Mouse (Mus musculus): ENCODE results near the gene Sipa1l1.
"Not testable (repeated sequence)": the region's sequence is repeated elsewhere in the genome, so short reads cannot be mapped to it uniquely, and the experiment has no call there.

Gene Sipa1l1

DNA sequence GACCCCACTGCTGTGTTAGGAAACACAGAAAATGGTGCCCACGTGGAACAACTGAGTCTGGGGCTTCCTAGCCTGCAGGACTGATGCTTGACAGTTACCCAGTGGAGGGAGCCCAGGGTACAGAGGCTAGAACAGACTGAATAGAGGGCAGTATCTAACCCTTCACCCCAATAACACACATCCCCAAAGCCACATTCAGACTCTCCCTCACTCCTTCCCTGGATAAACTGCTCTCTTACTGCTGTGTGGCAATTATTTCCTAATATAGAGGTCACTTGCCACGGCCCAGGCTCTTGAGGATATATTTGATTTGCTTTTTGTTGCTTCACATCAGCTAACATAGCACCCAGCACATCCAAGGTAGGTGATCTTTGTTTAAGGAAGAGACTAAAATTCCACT is 307.5 kb downstream of the Sipa1l1 start:
- DNase-seq (ENCODE audit: low read depth): no peak

DNA sequence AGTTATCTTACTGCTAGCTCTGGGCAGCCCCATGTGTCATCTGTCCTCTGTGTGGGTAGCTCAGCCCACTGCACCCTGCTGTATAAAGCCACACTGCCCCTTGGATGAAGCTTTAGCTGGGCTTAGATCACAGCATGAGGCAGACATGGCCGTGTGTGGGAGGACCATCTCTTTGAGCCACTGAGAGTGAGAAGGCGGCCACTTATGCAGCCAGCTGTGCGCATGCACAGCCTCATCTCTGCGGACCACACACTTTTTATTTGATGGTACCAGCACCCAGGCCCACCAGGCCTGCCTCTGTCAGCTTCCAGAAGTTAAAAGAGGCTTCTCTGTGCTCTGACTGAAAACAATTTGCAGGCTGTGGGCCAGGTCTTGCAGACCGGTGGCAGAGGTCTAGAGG is 308.7 kb downstream of the Sipa1l1 start:
- no peak for DNase-seq (ENCODE audit: low read depth)

DNA sequence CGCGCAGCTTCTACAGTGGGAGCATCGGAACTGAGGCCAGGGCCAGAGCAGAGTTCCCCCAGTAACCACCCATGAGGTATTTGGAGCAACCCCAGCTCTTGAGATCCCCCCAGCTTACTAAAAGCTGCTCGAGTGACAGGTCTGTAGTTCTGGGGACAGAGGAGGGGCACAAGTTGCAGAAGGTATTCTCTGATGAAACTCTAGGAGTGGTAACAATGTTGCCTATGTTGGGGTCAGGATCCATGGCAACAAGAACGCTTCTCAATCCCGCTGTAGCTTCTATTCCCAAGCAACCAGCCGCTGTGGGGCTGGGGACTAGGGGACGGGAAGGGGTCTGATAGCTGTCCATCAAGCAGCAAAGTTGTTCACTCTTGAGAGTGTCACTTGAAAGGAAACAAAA is 309.1 kb downstream of the Sipa1l1 start:
- DNase-seq (ENCODE audit: low read depth): no peak

DNA sequence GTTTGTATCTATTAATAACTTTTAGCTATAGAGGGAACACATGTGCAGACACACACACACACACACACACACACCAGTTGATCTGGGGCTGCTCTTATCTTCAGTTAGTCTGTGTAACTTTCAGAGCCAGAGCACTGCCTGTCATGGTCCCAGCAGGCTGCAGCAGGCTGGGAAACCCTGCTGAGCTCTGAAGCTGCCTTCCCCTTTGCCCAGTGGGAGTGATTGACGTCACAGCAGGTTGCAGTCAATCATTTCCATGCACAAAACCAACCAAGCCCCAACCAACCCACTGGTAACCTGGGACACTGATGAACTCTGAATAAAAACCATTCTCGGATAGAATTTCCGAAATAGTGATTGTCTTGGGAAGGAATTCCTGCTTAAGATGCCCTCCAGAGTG is 310.3 kb downstream of the Sipa1l1 start:
- no peak for DNase-seq (ENCODE audit: low read depth)

DNA sequence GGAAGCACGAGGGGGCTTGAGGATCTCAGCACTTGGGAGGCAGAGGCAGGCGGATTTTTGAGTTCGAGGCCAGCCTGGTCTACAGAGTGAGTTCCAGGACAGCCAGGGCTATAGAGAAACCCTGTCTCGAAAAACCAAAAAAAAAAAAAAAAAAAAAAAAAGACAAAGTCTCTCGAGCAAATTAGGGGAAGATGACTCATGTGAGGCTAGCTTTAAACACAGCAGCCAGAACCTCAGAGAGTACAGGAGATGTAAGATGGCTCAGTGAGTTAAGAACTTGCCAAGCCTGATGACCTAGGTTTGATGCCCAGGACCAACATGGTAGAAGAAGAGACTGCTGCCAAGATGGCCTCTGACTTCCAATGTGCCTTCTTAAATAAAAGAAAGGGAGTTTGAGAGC is 311.3 kb downstream of the Sipa1l1 start:
- DNase-seq (ENCODE audit: low read depth): not testable (repeated sequence)

DNA sequence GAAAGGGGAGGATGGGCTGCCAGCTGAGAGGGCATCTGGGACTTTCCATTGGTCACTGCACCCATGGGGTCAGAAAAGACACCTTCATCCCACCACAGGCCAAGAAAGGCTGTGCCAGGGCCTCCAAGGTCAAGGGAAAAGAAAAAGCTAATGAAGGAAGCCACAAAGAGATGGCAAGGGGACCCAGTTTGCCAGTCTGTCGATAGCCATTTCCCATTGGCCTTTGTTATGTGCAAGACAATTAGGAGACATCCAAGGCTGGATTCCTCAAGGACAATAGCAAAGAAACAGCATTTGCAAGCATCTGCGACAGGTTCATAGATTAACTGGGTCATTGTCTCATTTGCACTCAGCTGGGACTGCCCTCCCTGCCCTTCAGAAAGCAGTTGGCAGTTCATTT is 316.3 kb downstream of the Sipa1l1 start:
- no peak for DNase-seq (ENCODE audit: low read depth)

DNA sequence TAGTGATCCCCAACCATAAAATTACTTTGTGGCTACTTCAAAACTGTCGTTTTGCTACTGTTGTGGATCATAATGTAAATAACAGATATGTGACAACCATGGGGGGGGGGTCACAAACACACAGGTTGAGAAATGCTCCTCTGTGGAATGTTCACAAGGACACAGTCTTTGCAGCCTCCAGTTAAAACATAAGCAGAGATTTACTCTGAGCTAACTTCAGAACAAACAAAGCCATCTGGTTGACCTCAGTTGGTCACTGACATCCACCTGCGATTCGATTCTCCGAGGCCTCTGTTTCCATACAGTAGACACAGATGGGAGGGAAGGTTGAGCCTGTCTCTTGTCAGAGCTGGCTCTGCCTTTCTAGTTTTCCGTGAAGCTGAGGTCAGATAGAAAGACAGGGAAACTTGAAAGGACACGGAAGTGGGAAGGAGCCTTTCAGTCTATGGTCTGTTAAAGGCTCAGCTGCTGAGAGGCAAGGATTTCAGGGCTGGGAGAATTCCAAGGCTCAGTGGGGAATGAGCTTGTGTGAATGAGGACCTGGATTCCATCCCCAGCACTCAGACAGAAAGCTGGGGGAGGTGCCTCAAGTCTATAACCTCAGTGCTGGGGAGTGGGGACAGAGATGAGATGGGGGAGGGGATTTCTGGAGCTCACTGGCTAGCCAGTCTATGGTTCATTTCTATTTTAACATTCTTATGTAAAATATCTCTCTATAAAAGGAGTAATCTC is 317.9 kb downstream of the Sipa1l1 start:
- no peak for DNase-seq (ENCODE audit: low read depth)

DNA sequence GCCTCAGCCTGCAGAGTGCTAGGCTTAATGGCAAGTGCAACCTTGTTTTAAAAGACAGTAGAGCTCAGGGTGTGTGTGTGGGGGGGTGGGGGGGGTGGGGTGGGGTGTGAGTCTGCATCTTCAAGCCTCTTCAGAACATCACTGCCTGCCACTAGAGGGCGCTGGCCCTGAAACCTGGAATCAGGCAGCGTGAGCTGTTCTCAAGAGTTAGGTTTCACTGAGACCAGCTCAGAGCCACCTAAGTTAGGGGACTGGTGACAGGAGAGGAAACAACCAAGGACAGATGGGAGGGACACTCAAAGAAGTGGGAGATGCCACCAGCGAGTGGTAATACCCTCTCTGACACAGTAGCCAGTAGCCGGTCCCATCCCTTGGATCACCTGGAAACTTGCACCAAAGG is 320.0 kb downstream of the Sipa1l1 start:
- DNase-seq (ENCODE audit: low read depth): peak; percentile 60

DNA sequence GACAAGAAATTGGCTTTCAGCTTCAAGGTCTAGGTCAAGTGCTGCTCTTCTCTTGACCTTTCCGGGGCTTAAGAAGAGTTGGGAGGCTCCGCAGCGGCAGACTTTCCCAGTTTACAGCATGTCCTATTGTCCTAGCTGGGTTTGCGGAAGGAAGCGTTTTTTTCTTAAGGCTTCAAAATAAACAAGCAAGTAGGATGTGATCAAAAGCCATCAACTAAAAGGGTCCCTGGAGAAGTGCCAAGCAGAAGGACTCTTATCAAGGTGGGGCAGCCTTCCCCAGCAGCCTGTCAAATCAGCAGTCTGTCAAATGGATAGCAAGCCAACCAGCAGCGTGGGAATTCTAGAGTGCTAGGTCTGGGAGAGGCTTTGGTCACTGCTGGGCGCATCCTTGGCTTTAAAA is 320.5 kb downstream of the Sipa1l1 start:
- no peak for DNase-seq (ENCODE audit: low read depth)

DNA sequence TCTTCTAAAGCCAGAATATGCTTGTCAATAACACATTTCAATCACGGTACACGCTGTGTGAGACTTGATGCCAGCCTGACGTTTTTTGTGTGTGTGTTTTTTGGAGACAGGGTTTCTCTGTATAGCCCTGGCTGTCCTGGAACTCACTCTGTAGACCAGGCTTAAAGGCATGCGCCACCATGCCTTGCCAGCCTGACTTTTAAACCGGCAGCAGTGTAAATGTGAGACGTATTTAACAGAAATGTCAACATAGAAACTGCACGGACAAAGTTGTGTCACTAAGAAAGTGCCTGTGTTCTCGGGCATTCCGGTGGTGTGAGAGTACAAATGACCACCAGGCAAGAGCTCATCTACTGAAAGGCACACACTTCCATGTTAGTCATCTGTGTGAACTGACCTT is 323.3 kb downstream of the Sipa1l1 start:
- no peak for DNase-seq (ENCODE audit: low read depth)

DNA sequence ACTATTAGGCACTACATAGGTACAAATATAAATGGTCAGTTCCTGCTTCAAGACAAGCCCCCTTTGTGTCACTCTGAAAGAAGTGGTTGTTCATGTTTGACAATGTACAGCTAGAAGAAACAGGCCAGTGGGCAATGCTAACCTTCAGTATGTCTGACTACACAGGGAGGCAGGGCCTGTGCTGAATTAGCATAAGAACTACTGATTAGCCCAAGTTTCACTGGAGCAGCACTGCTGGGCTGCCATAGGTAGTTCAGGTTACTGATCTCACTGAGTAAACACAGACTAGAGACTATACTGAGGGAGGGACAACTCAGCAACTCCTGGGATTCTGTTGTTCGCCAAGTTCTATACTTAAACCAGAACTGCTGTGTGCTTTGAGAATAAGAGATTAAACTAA is 324.1 kb downstream of the Sipa1l1 start:
- DNase-seq (ENCODE audit: low read depth): not testable (repeated sequence)

DNA sequence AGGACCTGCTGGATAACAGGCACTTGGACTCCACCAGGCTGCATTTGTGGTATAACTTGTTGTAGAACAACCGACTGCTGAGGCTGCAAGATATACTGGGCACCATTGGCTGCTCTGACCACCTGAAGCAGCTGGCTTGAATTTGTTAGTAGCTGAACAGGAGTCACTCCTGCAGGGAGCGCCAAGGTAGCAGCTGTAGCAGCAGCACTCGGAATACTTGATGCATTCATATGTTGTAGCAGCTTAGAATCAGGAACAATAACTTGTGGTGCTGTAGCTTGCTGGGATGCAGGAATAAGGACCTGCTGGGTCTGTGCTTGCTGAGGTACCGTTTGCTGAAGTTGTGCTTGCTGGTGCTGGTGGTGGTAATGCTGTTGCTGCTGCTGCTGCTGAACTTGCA is 326.8 kb downstream of the Sipa1l1 start:
- DNase-seq (ENCODE audit: low read depth): no peak

DNA sequence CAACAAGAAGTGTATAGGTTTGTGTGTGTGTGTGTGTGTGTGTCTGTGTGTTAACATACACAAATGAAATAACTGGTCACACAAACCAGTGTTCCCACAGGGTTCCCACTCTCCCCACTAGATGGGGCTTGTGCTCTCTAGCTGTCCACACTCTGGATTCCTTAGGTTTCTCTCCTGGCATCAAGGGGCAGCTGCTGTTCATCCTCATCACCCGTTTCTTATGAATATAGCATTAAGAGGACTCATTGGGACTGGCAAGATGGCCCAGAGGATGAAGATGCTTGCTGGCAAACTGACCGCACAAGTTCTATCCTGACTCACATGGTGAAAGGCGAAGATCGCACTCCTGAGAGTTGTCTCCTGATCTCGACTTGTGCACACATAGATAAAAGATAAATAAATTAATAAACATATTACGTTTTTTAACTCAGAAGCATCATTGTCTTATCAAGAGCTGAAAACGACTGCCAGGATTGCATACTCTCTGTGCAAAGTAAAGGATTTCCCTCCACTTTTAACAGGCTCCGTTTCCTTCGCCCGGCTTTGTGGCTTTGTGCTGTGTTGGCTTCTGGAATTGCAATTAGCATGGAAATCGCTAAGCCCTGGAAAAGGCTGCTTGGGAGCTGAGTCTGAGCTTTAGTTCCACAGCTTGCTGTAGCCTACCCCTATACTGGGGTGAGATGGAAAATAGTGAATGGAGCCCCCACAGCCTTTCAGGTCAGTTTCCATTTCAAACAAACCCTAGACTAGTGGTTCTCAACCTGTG is 328.9 kb downstream of the Sipa1l1 start:
- DNase-seq (ENCODE audit: low read depth): peak; percentile 66

DNA sequence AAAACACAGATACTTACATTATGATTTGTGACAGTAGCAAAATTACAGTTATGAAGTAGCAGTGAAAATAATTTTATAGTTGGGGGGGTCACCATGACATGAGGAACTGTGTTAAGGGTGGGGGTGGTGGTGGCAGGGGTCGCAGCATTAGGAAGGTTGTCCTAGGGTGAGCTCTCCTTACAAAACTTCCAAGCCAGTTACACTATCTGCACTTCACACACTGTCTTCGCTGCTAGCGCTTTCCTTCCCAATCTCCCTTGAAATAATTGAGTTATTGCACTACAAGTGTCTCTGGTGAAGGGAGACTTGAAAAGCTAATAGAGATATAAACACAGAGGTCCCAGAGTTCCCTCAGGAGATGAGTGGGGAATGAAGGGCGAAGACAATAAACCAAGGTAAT is 329.6 kb downstream of the Sipa1l1 start:
- no peak for DNase-seq (ENCODE audit: low read depth)

DNA sequence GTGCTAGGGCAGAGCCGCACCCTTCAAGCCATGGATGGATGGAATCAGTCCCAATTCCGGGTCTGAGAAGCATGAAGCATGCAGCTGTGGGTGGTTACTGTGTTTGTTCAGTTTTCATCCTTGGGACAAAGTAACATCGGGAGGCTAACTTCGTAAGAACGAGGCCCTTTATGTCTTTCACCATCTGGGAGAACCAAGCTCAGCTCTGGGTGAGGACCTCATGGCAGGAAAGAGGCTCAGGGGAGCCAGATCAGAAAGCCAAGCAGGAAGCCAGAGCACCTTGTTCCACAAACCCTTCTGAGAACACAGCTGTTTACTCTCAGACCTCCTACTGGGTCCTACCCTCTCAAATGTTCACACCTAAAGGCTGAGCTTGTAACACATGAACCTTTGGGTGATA is 330.6 kb downstream of the Sipa1l1 start:
- DNase-seq (ENCODE audit: low read depth): no peak

Measured in NIH3T3 (cell line).